Mouse (Mus musculus): ENCODE results near the gene Alg1. TPM values are rescaled to one million over a fixed set of nuclear protein-coding genes. Genes with fewer than 3 reads are reported as not detected.
A peak's percentile ranks its signal among the peaks of the same experiment; 100 is the strongest.

Gene Alg1
- polyA plus RNA-seq, 1 experiment from 2014 or later: 35.9 TPM

DNA sequence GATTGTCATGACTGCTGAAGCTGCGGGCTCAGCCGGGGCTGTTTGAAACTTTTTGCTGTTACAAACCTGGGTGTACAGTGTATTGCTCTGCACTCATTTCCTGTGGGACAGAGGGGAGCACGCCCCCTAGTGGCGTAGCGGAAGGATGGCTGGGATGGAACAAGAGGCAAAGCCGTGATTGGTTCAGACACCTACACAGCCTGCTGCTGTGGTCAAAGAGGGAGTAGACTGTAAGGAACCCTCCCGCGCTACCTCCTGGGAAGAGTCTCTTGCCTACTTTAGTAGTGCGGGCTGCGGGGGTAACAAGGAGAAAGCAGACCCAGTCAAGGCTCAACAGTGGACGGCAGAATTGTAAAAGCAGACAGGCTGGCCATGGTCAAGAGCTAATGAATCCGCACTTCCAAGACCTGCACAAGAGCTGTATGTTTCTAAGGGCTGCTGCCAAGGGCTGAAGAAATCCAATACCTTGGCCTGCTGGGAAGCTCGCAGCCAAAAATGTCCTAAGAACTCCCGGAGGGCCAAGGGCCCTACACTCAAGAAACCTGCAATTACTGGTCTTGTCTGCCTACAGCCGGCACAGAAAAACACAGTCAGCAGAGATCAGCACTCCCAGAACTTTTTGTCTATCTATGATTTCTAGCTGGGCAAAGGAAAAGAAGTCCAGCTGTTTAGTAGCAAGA, 21.1 kb downstream of the Alg1 start:
- Histone ChIP-seq H3K4me2 (replicated peaks; ENCODE audit: low read depth, low read length) (peak overlapping the region; percentile 91), H3K4me3 (ENCODE audit: low read depth, low read length) (peak overlapping the region; percentile 73), H3K9ac (replicated peaks; ENCODE audit: low read depth) (no peak overlapping the region), H3K9me3 (ENCODE audit: low read length) (no peaks in the 10 kb centered on the region), H3K36me3 (ENCODE audit: insufficient read depth, low read length) (0 out of 2 replicates have a peak, but pooled peaks cover 5% of the 10 kb centered on the region), H3K4me1 (ENCODE audit: insufficient read depth, low read depth, low read length) (peaks cover 3% of the 10 kb centered on the region; the same call in 1 of the 2 replicates), H3K27me3 (replicated peaks; ENCODE audit: insufficient read depth, low read length) (no peaks in the 10 kb centered on the region), H3K27ac (ENCODE audit: low read length) (peak overlapping the region; percentile 66)
- WGBS: 3% methylated on average over 15 of the region's 15 CpGs
- TF ChIP-seq CTCF (IDR thresholded peaks at IDR 0.05): peak; percentile 99
- TF ChIP-seq EP300 (IDR thresholded peaks at IDR 0.05): no peak
- ATAC-seq (peak; percentile 72), DNase-seq (ENCODE audit: low spot score) (peak; percentile 96)

DNA sequence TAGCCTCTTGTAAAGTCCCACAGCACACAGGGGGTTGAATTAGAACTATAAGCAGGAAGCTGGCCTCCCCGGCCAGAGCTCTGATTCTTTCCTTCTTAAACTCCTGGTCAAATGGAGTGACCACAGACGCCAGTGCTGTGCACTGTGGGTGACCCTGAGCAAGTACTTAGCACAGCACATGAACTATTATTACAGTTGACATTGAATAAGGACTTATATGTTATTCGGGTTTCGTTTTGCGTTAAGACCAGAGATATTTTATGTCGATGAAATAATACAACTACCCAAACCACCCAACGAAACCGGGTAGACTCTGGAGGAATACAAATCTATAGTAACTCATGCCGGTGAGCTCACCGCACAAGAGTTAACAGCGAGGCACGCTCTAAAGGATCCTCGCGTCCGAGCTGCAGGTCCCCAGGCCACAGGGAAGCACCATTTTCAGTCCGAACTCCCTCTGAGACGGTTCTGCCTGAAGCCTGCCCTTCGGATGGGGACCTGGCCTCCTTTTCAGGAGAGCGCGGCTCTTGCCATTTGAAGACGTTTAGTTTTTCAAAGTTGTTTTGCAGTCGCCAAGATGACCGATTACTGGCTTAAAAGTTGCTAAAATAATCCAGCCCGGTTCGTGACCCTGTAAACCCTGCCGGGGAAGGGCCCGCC, 21.8 kb downstream of the Alg1 start:
- 1% methylated on average over 27 of the region's 27 CpGs for WGBS
- Histone ChIP-seq H3K27ac (ENCODE audit: low read length) (peak overlapping the region; percentile 66), H3K9ac (replicated peaks; ENCODE audit: low read depth) (peak overlapping the region; percentile 34; the same call in 1 of the 2 replicates), H3K9me3 (ENCODE audit: low read length) (no peaks in the 10 kb centered on the region), H3K4me3 (ENCODE audit: low read depth, low read length) (peak overlapping the region; percentile 73), H3K27me3 (replicated peaks; ENCODE audit: insufficient read depth, low read length) (no peaks in the 10 kb centered on the region), H3K4me2 (replicated peaks; ENCODE audit: low read depth, low read length) (peak overlapping the region; percentile 91), H3K4me1 (ENCODE audit: insufficient read depth, low read depth, low read length) (peaks cover 3% of the 10 kb centered on the region; the same call in 1 of the 2 replicates), H3K36me3 (ENCODE audit: insufficient read depth, low read length) (no peaks in the 10 kb centered on the region)
- peak; percentile 27 for DNase-seq (ENCODE audit: low spot score)
- ATAC-seq: no peak
- no peak for TF ChIP-seq CTCF (IDR thresholded peaks at IDR 0.05)
- TF ChIP-seq EP300 (IDR thresholded peaks at IDR 0.05): no peak

DNA sequence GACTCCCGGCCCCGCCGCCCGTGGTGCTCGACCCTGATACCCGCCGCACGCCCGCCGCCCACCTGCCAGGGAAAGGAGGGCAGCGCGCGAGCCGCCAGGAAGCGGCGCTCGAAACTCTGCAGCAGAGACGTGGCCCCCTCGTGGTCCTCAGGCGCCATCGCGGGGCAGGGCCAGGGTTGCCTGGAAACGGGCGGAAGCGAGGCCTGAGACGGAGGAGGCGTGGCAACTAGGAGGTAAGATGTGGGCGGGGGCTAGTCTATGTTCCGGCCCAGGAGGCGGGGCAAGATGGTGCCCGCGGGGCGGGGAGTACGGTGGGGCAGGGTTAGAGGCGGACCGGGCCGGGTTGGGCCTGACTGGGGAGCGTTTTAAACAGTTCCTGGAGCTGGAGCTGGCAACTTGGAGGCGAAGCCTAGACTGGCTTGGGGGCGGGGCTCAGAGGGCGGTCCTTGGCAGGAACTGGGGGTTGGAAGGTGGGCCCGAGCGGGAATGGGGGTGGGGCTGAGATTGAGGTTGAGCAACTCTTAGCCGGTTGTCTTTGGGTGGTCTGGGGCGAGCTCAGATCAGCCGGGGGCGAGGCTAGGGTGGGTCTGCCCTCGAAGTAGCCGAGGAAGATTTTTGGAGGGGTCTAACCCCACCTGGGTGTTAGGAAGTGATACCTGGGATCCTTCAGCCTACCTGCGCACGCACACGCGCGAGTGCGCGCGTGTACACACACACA, 22.5 kb downstream of the Alg1 start, which contains the start of gene Eef2kmt:
Eef2kmt (minus strand) TSS at position 205 of the 718 bp plus-strand sequence.
- ATAC-seq (peak; percentile 97), DNase-seq (ENCODE audit: low spot score) (peak; percentile 100)
- Histone ChIP-seq H3K4me3 (ENCODE audit: low read depth, low read length) (peak within 1 kb of the TSS; percentile 73), H3K9ac (replicated peaks; ENCODE audit: low read depth) (peak within 1 kb of the TSS; percentile 42), H3K9me3 (ENCODE audit: low read length) (no peaks in the 10 kb centered on the region), H3K4me1 (ENCODE audit: insufficient read depth, low read depth, low read length) (peaks cover 3% of the 10 kb centered on the region; the same call in 1 of the 2 replicates), H3K27ac (ENCODE audit: low read length) (peak within 1 kb of the TSS; percentile 68), H3K4me2 (replicated peaks; ENCODE audit: low read depth, low read length) (peak within 1 kb of the TSS; percentile 91), H3K36me3 (ENCODE audit: insufficient read depth, low read length) (no peaks in the 10 kb centered on the region), H3K27me3 (replicated peaks; ENCODE audit: insufficient read depth, low read length) (no peaks in the 10 kb centered on the region)
- TF ChIP-seq EP300 (IDR thresholded peaks at IDR 0.05) (no peak), CTCF (IDR thresholded peaks at IDR 0.05) (peak; percentile 87)
- under 1% methylated on average over 53 of the region's 57 CpGs for WGBS

DNA sequence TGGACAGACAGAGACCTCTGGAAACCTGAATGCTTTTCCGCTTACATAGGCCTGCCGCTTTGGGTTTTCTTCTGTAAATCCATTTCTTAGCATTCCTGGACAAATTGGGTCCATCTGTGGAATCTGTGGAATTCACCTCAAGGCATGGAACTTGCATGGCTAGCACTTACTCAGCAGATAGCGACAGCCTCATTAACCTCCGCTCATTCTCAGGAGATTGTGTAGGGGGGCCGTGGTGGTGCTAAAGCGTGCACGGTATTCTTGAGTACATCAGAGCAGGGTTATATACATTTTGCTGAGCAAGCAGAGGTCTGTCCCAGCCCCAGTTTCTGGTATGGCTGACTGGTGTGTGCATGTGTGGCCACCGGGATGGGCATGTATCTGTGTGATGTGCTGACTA, 29.7 kb downstream of the Alg1 start:
- Histone ChIP-seq H3K9me3 (ENCODE audit: low read length) (no peaks in the 10 kb centered on the region), H3K4me2 (replicated peaks; ENCODE audit: low read depth, low read length) (no peak overlapping the region), H3K36me3 (ENCODE audit: insufficient read depth, low read length) (no peaks in the 10 kb centered on the region), H3K27ac (ENCODE audit: low read length) (no peak overlapping the region), H3K27me3 (replicated peaks; ENCODE audit: insufficient read depth, low read length) (no peaks in the 10 kb centered on the region), H3K4me1 (ENCODE audit: insufficient read depth, low read depth, low read length) (no peaks in the 10 kb centered on the region), H3K9ac (replicated peaks; ENCODE audit: low read depth) (no peak overlapping the region), H3K4me3 (ENCODE audit: low read depth, low read length) (no peak overlapping the region)
- DNase-seq (ENCODE audit: low spot score): no peak
- 41% methylated on average over 8 of the region's 8 CpGs for WGBS
- TF ChIP-seq EP300 (IDR thresholded peaks at IDR 0.05): no peak
- TF ChIP-seq CTCF (IDR thresholded peaks at IDR 0.05): no peak
- ATAC-seq: no peak

DNA sequence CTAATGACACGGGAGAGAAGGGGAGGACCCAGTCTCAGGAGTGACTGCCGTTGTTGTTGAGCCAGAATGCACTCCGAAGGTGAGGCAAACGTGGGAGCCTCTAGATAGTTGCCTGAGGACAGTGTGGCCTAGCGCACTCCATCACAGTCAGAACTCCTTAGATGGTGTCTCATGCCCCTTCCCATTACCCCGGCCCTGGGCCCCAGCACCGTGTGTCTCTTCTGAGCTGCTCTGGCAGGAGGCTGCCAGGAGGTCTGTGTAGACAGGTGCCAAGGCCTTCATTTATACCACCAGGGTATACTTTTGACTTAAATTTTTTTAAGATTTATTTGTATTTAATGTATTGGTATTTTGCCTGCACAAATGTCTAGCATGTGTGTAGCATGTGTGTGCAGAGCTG, 30.5 kb downstream of the Alg1 start:
- Histone ChIP-seq H3K9ac (replicated peaks; ENCODE audit: low read depth) (no peak overlapping the region), H3K27me3 (replicated peaks; ENCODE audit: insufficient read depth, low read length) (no peaks in the 10 kb centered on the region), H3K36me3 (ENCODE audit: insufficient read depth, low read length) (no peaks in the 10 kb centered on the region), H3K4me3 (ENCODE audit: low read depth, low read length) (no peak overlapping the region), H3K9me3 (ENCODE audit: low read length) (no peaks in the 10 kb centered on the region), H3K27ac (ENCODE audit: low read length) (no peak overlapping the region), H3K4me2 (replicated peaks; ENCODE audit: low read depth, low read length) (no peak overlapping the region), H3K4me1 (ENCODE audit: insufficient read depth, low read depth, low read length) (no peaks in the 10 kb centered on the region)
- 81% methylated on average over 7 of the region's 7 CpGs for WGBS
- ATAC-seq (no peak), DNase-seq (ENCODE audit: low spot score) (no peak)
- no peak for TF ChIP-seq CTCF (IDR thresholded peaks at IDR 0.05)
- no peak for TF ChIP-seq EP300 (IDR thresholded peaks at IDR 0.05)

DNA sequence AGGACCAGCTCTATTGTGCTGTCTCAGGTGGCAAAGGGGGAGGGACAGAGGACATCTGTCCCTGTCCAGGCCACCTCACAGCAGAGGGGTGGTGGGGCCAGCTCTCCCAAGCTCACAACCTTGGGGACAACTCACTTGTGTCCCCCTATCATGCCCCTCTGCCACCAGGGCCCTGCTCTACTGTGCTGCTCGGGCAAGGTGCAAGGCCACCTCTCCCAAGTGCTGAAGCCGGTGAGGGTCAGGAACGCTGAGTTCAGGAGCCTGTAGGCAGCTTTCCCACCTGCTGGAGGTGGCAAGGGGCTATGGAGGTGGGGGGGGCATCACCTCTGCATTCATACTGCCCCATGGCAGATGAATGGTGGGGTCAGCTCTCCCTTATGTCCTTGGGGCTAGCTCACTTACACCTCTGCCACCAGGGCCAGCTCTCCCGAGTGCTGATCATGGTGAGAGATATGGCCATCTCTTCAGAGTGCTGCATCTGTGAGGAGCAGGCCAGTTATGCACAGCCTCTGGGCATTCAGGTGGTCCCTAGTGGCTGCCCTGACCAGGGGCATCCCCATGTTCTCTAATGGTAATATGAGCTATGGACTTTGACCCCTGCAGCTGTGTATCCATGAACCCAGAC, 38.1 kb downstream of the Alg1 start:
- no peak for TF ChIP-seq CTCF (IDR thresholded peaks at IDR 0.05)
- no peak for TF ChIP-seq EP300 (IDR thresholded peaks at IDR 0.05)
- Histone ChIP-seq H3K4me3 (ENCODE audit: low read depth, low read length) (no peak overlapping the region), H3K9ac (replicated peaks; ENCODE audit: low read depth) (no peak overlapping the region), H3K9me3 (ENCODE audit: low read length) (no peaks in the 10 kb centered on the region), H3K27ac (ENCODE audit: low read length) (no peak overlapping the region), H3K27me3 (replicated peaks; ENCODE audit: insufficient read depth, low read length) (no peaks in the 10 kb centered on the region), H3K4me1 (ENCODE audit: insufficient read depth, low read depth, low read length) (no peaks in the 10 kb centered on the region), H3K4me2 (replicated peaks; ENCODE audit: low read depth, low read length) (no peak overlapping the region), H3K36me3 (ENCODE audit: insufficient read depth, low read length) (no peaks in the 10 kb centered on the region)
- no peak for DNase-seq (ENCODE audit: low spot score)
- no peak for ATAC-seq
- 72% methylated on average over 4 of the region's 4 CpGs for WGBS
